Mouse (Mus musculus) midbrain, embryonic 10.5 days (tissue): ENCODE results near the gene Pkp3. TPM values are rescaled to one million over a fixed set of nuclear protein-coding genes. Genes with fewer than 3 reads are reported as not detected.

Source experiments
- DNase-seq: peaks from one replicate; pipeline ENCODE4 v3.0.0-alpha.2; 2017; ENCODE audit warnings: low spot score
- H3K27ac ChIP-seq: fragments of 300-500 bp; sonication (generic); replicated peaks from 2 replicates; pipeline ENCODE4 v1.5.1; 2016; ENCODE audit warnings: mild to moderate bottlenecking
- H3K27me3 ChIP-seq: fragments of 300-500 bp; sonication (generic); 2 replicates; pipeline ENCODE4 v1.6.1; 2016; ENCODE audit warnings: low read depth, mild to moderate bottlenecking; ENCODE audit not compliant: poor library complexity, severe bottlenecking
- H3K36me3 ChIP-seq: fragments of 300-500 bp; sonication (generic); 2 replicates; pipeline ENCODE4 v1.6.1; 2016; ENCODE audit warnings: mild to moderate bottlenecking, moderate library complexity
- H3K4me1 ChIP-seq: fragments of 300-500 bp; sonication (generic); 2 replicates; pipeline ENCODE4 v1.6.1; 2016
- H3K4me3 ChIP-seq: fragments of 300-500 bp; sonication (generic); 2 replicates; pipeline ENCODE4 v1.5.1; 2016; ENCODE audit warnings: mild to moderate bottlenecking, moderate library complexity
- H3K9me3 ChIP-seq: fragments of 300-500 bp; sonication (generic); replicated peaks from 2 replicates; pipeline ENCODE4 v1.6.1; 2016; ENCODE audit warnings: mild to moderate bottlenecking
- WGBS: fragments of 180-500 bp; shearing (Covaris S2); methylation state at CpG from one replicate; pipeline ENCODE4 v1.1.7; 2016; 5-methylcytosine and 5-hydroxymethylcytosine counted together
- polyA plus RNA-seq: library from polyadenylated mRNA; unstranded; fragments of >200 nt; fragmentation: Nextera tagmentation; extraction: Ambion mirVana; gene quantifications from 2 replicates; pipeline ENCODE4 v1.2.1, GENCODE M21; 2016

Pkp3 gene
- polyA plus RNA-seq, 1 experiment from 2014 or later, result 2.0 TPM

GRCm38 (mm10) chr7:141079481-141080449 is 1.7 kb downstream of the Pkp3 start:
- Histone ChIP-seq H3K4me3 (no peak overlapping the region), H3K36me3 (no peaks in the 10 kb centered on the region), H3K9me3 (no peaks in the 10 kb centered on the region), H3K27ac (no peak overlapping the region; the same call in 1 of the 2 replicates), H3K4me1 (peaks cover 8% of the 10 kb centered on the region; the same call in 1 of the 2 replicates), H3K27me3 (peaks cover 37% of the 10 kb centered on the region)
- DNase-seq, result no peak
- WGBS, result 22% methylated on average over 34 of the region's 34 CpGs

GRCm38 (mm10) chr7:141087894-141088293 is 9.9 kb downstream of the Pkp3 start:
- H3K27me3 ChIP-seq, result peaks cover 64% of the 10 kb centered on the region
- H3K27ac ChIP-seq, result 0 out of 2 replicates have a peak overlapping the region, but pooled peaks have one; percentile 17
- DNase-seq, result no peak
- no peaks in the 10 kb centered on the region for H3K9me3 ChIP-seq
- no peaks in the 10 kb centered on the region for H3K36me3 ChIP-seq
- WGBS, result 48% methylated on average over 8 of the region's 8 CpGs
- H3K4me1 ChIP-seq, result peaks cover 25% of the 10 kb centered on the region
- no peak overlapping the region for H3K4me3 ChIP-seq

GRCm38 (mm10) chr7:141088473-141088872 is 10.5 kb downstream of the Pkp3 start:
- DNase-seq, result peak; percentile 22
- H3K36me3 ChIP-seq, result no peaks in the 10 kb centered on the region
- H3K9me3 ChIP-seq, result no peaks in the 10 kb centered on the region
- H3K27me3 ChIP-seq, result peaks cover 70% of the 10 kb centered on the region
- 0 out of 2 replicates have a peak overlapping the region, but pooled peaks have one; percentile 17 for H3K27ac ChIP-seq
- 26% methylated on average over 18 of the region's 18 CpGs for WGBS
- peak overlapping the region; percentile 38 for H3K4me3 ChIP-seq
- H3K4me1 ChIP-seq, result peaks cover 26% of the 10 kb centered on the region

GRCm38 (mm10) chr7:141090228-141090627 is 12.2 kb downstream of the Pkp3 start:
- no peak overlapping the region for H3K4me3 ChIP-seq
- H3K36me3 ChIP-seq, result no peaks in the 10 kb centered on the region
- H3K27ac ChIP-seq, result no peak overlapping the region
- H3K4me1 ChIP-seq, result peaks cover 32% of the 10 kb centered on the region
- no peaks in the 10 kb centered on the region for H3K9me3 ChIP-seq
- WGBS, result 61% methylated on average over 8 of the region's 8 CpGs
- no peak for DNase-seq
- H3K27me3 ChIP-seq, result peaks cover 87% of the 10 kb centered on the region

- H3K27me3 ChIP-seq, result peaks cover 85% of the 10 kb centered on the region
- WGBS, result 6% methylated on average over 37 of the region's 37 CpGs
- DNase-seq, result peak; percentile 85
- peak overlapping the region; percentile 47 for H3K4me3 ChIP-seq
- H3K27ac ChIP-seq, result peak overlapping the region; percentile 67; the same call in 1 of the 2 replicates
- no peaks in the 10 kb centered on the region for H3K9me3 ChIP-seq
- H3K36me3 ChIP-seq, result no peaks in the 10 kb centered on the region
- peaks cover 32% of the 10 kb centered on the region for H3K4me1 ChIP-seq
Observed at GRCm38 (mm10) chr7:141092051-141092735, 14.2 kb downstream of the Pkp3 start.

- H3K27me3 ChIP-seq, result peaks cover 85% of the 10 kb centered on the region
- H3K4me3 ChIP-seq, result no peak overlapping the region
- no peaks in the 10 kb centered on the region for H3K9me3 ChIP-seq
- no peak overlapping the region for H3K27ac ChIP-seq
- DNase-seq, result no peak
- peaks cover 22% of the 10 kb centered on the region for H3K4me1 ChIP-seq
- WGBS, result 88% methylated on average over 6 of the region's 6 CpGs
- no peaks in the 10 kb centered on the region for H3K36me3 ChIP-seq
Observed at GRCm38 (mm10) chr7:141093950-141094349, 15.9 kb downstream of the Pkp3 start.

GRCm38 (mm10) chr7:141094487-141095205 is 16.6 kb downstream of the Pkp3 start:
- peaks cover 24% of the 10 kb centered on the region for H3K4me1 ChIP-seq
- H3K27me3 ChIP-seq, result peaks cover 85% of the 10 kb centered on the region
- H3K36me3 ChIP-seq, result no peaks in the 10 kb centered on the region
- no peak overlapping the region for H3K27ac ChIP-seq
- no peak for DNase-seq
- no peak overlapping the region for H3K4me3 ChIP-seq
- no peaks in the 10 kb centered on the region for H3K9me3 ChIP-seq
- WGBS, result 72% methylated on average over 15 of the region's 15 CpGs

GRCm38 (mm10) chr7:141096021-141096420 is 18.0 kb downstream of the Pkp3 start:
- 79% methylated on average over 6 of the region's 6 CpGs for WGBS
- no peak overlapping the region for H3K27ac ChIP-seq
- no peak for DNase-seq
- H3K4me1 ChIP-seq, result peaks cover 31% of the 10 kb centered on the region
- H3K9me3 ChIP-seq, result no peaks in the 10 kb centered on the region
- H3K4me3 ChIP-seq, result no peak overlapping the region
- H3K36me3 ChIP-seq, result no peaks in the 10 kb centered on the region
- H3K27me3 ChIP-seq, result peaks cover 85% of the 10 kb centered on the region

GRCm38 (mm10) chr7:141096649-141097056 is 18.6 kb downstream of the Pkp3 start:
- H3K27me3 ChIP-seq, result peaks cover 85% of the 10 kb centered on the region
- 37% methylated on average over 6 of the region's 6 CpGs for WGBS
- H3K9me3 ChIP-seq, result no peaks in the 10 kb centered on the region
- H3K27ac ChIP-seq, result no peak overlapping the region
- H3K4me3 ChIP-seq, result no peak overlapping the region
- peaks cover 31% of the 10 kb centered on the region for H3K4me1 ChIP-seq
- no peaks in the 10 kb centered on the region for H3K36me3 ChIP-seq
- DNase-seq, result no peak

GRCm38 (mm10) chr7:141097177-141097576 is 19.2 kb downstream of the Pkp3 start:
- Histone ChIP-seq H3K4me3 (no peak overlapping the region), H3K9me3 (no peaks in the 10 kb centered on the region), H3K4me1 (peaks cover 26% of the 10 kb centered on the region), H3K27me3 (peaks cover 85% of the 10 kb centered on the region), H3K27ac (no peak overlapping the region), H3K36me3 (no peaks in the 10 kb centered on the region)
- no peak for DNase-seq
- WGBS, result 80% methylated on average over 5 of the region's 5 CpGs

GRCm38 (mm10) chr7:141099911-141100691 is 22.1 kb downstream of the Pkp3 start, which contains the start of gene Sigirr:
Sigirr (minus strand) TSS chr7:141100572.
- H3K27me3 ChIP-seq, result peaks cover 67% of the 10 kb centered on the region
- H3K9me3 ChIP-seq, result no peaks in the 10 kb centered on the region
- WGBS, result 1% methylated on average over 56 of the region's 56 CpGs
- H3K27ac ChIP-seq, result 0 out of 2 replicates have a peak within 1 kb of the TSS, but pooled peaks have one; percentile 9
- peak within 1 kb of the TSS; percentile 57 for H3K4me3 ChIP-seq
- peaks cover 12% of the 10 kb centered on the region for H3K4me1 ChIP-seq
- no peaks in the 10 kb centered on the region for H3K36me3 ChIP-seq
- DNase-seq, result peak; percentile 46
